Mouse (Mus musculus) MEL (cell line): ENCODE measurements around the gene Ppp4c. TPM values are rescaled to one million over a fixed set of nuclear protein-coding genes. Genes with fewer than 3 reads are reported as not detected.

Source experiments
- DNase-seq: peaks from one replicate; pipeline ENCODE4 v3.0.0; 2011; ENCODE audit warnings: low read depth, low spot score
- H3K27ac ChIP-seq: 2 replicates; pipeline ENCODE4 v1.5.1; 2012; ENCODE audit warnings: low read depth, mild to moderate bottlenecking, control low read depth, low read length, moderate library complexity; ENCODE audit not compliant: control insufficient read depth
- H3K27me3 ChIP-seq, 2 experiments: fragments of 150-350 bp in 1 of 2; sonication (generic) in 1 of 2; 2 replicates each; pipeline ENCODE4 v1.6.1; 2012; ENCODE audit warnings: low read length in 2 of 2, mild to moderate bottlenecking in 2 of 2, improper control_type of control experiment in 1 of 2, moderate library complexity in 1 of 2; ENCODE audit not compliant: insufficient read depth in 2 of 2, control insufficient read depth in 1 of 2
- H3K36me3 ChIP-seq, 2 experiments: 2 replicates each; pipeline ENCODE4 v1.6.1; 2012 to 2014; ENCODE audit warnings: low read length in 2 of 2, improper control_type of control experiment in 1 of 2, inconsistent platforms in 1 of 2, mild to moderate bottlenecking in 1 of 2; ENCODE audit not compliant: insufficient read depth in 2 of 2, control insufficient read depth in 1 of 2
- H3K4me1 ChIP-seq, 2 experiments: fragments of 150-350 bp in 1 of 2; sonication (generic) in 1 of 2; 2 replicates each; pipeline ENCODE4 v1.6.1; 2012; ENCODE audit warnings: low read length in 2 of 2, improper control_type of control experiment in 1 of 2, mild to moderate bottlenecking in 1 of 2; ENCODE audit not compliant: insufficient read depth in 2 of 2, control insufficient read depth in 1 of 2
- H3K4me3 ChIP-seq, 2 experiments: fragments of 150-350 bp in 1 of 2; sonication (generic) in 1 of 2; 2 replicates each; pipeline ENCODE4 v1.5.1; 2012; ENCODE audit warnings: low read depth in 2 of 2, low read length in 2 of 2, mild to moderate bottlenecking in 2 of 2, moderate library complexity in 2 of 2, control low read depth in 1 of 2, improper control_type of control experiment in 1 of 2; ENCODE audit not compliant: control insufficient read depth in 1 of 2, insufficient read depth in 1 of 2
- H3K79me2 ChIP-seq: 2 replicates; pipeline ENCODE4 v1.6.1; 2012; ENCODE audit warnings: mild to moderate bottlenecking, low read length, moderate library complexity; ENCODE audit not compliant: control insufficient read depth, poor library complexity, insufficient read depth
- H3K9ac ChIP-seq: 2 replicates; pipeline ENCODE4 v1.6.1; 2012; ENCODE audit warnings: low read depth, mild to moderate bottlenecking, control low read depth, low read length, moderate library complexity; ENCODE audit not compliant: control insufficient read depth, poor library complexity, severe bottlenecking
- H3K9me3 ChIP-seq: fragments of 150-350 bp; sonication (generic); replicated peaks from 2 replicates; pipeline ENCODE4 v1.6.1; 2012; ENCODE audit warnings: mild to moderate bottlenecking, low read length, improper control_type of control experiment, moderate library complexity; ENCODE audit not compliant: insufficient read depth
- CHD1 ChIP-seq: IDR thresholded peaks from 2 replicates; pipeline ENCODE4 v1.6.1; 2012; ENCODE audit warnings: low read depth, mild to moderate bottlenecking, inconsistent platforms, low read length, improper control_type of control experiment
- E2F4 ChIP-seq: IDR thresholded peaks from 2 replicates; pipeline ENCODE4 v1.6.1; 2011; ENCODE audit warnings: low read depth, low read length, improper control_type of control experiment, borderline replicate concordance
- ELF1 ChIP-seq: IDR thresholded peaks from 2 replicates; pipeline ENCODE4 v1.6.1; 2014; ENCODE audit warnings: low read depth, mild to moderate bottlenecking, inconsistent platforms, low read length, improper control_type of control experiment, moderate library complexity
- ETS1 ChIP-seq: IDR thresholded peaks from 2 replicates; pipeline ENCODE4 v1.6.1; 2012; ENCODE audit warnings: low read depth, mild to moderate bottlenecking, inconsistent platforms, low read length, improper control_type of control experiment, moderate library complexity
- HCFC1 ChIP-seq: IDR thresholded peaks from 2 replicates; pipeline ENCODE4 v1.6.1; 2012; ENCODE audit warnings: low read depth, mild to moderate bottlenecking, inconsistent platforms, low read length, improper control_type of control experiment, moderate library complexity
- JUND ChIP-seq: IDR thresholded peaks from 2 replicates; pipeline ENCODE4 v1.6.1; 2011; ENCODE audit warnings: low read depth, mild to moderate bottlenecking, improper control_type of control experiment, low read length
- KAT2A ChIP-seq: conservative IDR thresholded peaks from 2 replicates; pipeline ENCODE4 v1.6.1; 2012; ENCODE audit warnings: low read depth, low read length, improper control_type of control experiment, inconsistent platforms
- MAX ChIP-seq: IDR thresholded peaks from 2 replicates; pipeline ENCODE4 v1.6.1; 2011; ENCODE audit warnings: low read length, improper control_type of control experiment
- MAZ ChIP-seq: IDR thresholded peaks from 2 replicates; pipeline ENCODE4 v1.6.1; 2012; ENCODE audit warnings: low read depth, mild to moderate bottlenecking, inconsistent platforms, low read length, improper control_type of control experiment
- MEF2A ChIP-seq: IDR thresholded peaks from 2 replicates; pipeline ENCODE4 v1.6.1; 2014; ENCODE audit warnings: low read depth, mild to moderate bottlenecking, inconsistent platforms, low read length, improper control_type of control experiment; ENCODE audit not compliant: poor library complexity, insufficient replicate concordance, severe bottlenecking; ENCODE audit errors: extremely low read depth
- MXI1 ChIP-seq: IDR thresholded peaks from 2 replicates; pipeline ENCODE4 v1.6.1; 2011; ENCODE audit warnings: mild to moderate bottlenecking, low read depth, low read length, improper control_type of control experiment
- MYB ChIP-seq: IDR thresholded peaks from 2 replicates; pipeline ENCODE4 v1.6.1; 2011; ENCODE audit warnings: mild to moderate bottlenecking, low read depth, low read length, improper control_type of control experiment
- MYC ChIP-seq: IDR thresholded peaks from 2 replicates; pipeline ENCODE4 v1.6.1; 2011; ENCODE audit warnings: low read depth, mild to moderate bottlenecking, low read length, improper control_type of control experiment, moderate library complexity
- NELFE ChIP-seq: IDR thresholded peaks from 2 replicates; pipeline ENCODE4 v1.6.1; 2011; ENCODE audit warnings: low read depth, low read length, improper control_type of control experiment
- NRF1 ChIP-seq: IDR thresholded peaks from 2 replicates; pipeline ENCODE4 v1.6.1; 2014; ENCODE audit warnings: low read depth, mild to moderate bottlenecking, inconsistent platforms, low read length, improper control_type of control experiment, moderate library complexity; ENCODE audit not compliant: poor library complexity, insufficient read depth, severe bottlenecking
- POLR2A ChIP-seq, 2 experiments: IDR thresholded peaks; 2 replicates each; pipeline ENCODE4 v1.6.1; 2011 to 2012; ENCODE audit warnings: low read length in 2 of 2, mild to moderate bottlenecking in 2 of 2, control low read depth in 1 of 2, improper control_type of control experiment in 1 of 2, low read depth in 1 of 2, moderate library complexity in 1 of 2; ENCODE audit not compliant: control insufficient read depth in 1 of 2, insufficient read depth in 1 of 2, poor library complexity in 1 of 2
- POLR2AphosphoS2 ChIP-seq: IDR thresholded peaks from 2 replicates; pipeline ENCODE4 v1.6.1; 2011; ENCODE audit warnings: low read length, improper control_type of control experiment
- POLR2AphosphoS5 ChIP-seq: IDR thresholded peaks from 2 replicates; pipeline ENCODE4 v1.6.1; 2012; ENCODE audit warnings: low read depth, borderline replicate concordance, mild to moderate bottlenecking, inconsistent platforms, low read length, moderate library complexity, mixed read lengths
- SIN3A ChIP-seq: IDR thresholded peaks from 2 replicates; pipeline ENCODE4 v1.6.1; 2012; ENCODE audit warnings: low read length, improper control_type of control experiment, inconsistent platforms
- SMC3 ChIP-seq: IDR thresholded peaks from 2 replicates; pipeline ENCODE4 v1.6.1; 2011; ENCODE audit warnings: low read depth, low read length, improper control_type of control experiment
- TAL1 ChIP-seq: IDR thresholded peaks from 2 replicates; pipeline ENCODE4 v1.6.1; 2012; ENCODE audit warnings: mild to moderate bottlenecking, inconsistent platforms, low read length, moderate library complexity, mixed read lengths
- TBP ChIP-seq: IDR thresholded peaks from 2 replicates; pipeline ENCODE4 v1.8.0; 2011; ENCODE audit warnings: low read depth, low read length, improper control_type of control experiment
- TCF12 ChIP-seq: IDR thresholded peaks from 2 replicates; pipeline ENCODE4 v1.6.1; 2014; ENCODE audit warnings: low read depth, mild to moderate bottlenecking, inconsistent platforms, low read length, improper control_type of control experiment, moderate library complexity
- UBTF ChIP-seq: IDR thresholded peaks from 2 replicates; pipeline ENCODE4 v1.6.1; 2012; ENCODE audit warnings: low read depth, mild to moderate bottlenecking, inconsistent platforms, low read length, improper control_type of control experiment, moderate library complexity, borderline replicate concordance; ENCODE audit not compliant: insufficient read depth
- USF1 ChIP-seq: IDR thresholded peaks from 2 replicates; pipeline ENCODE4 v1.6.1; 2014; ENCODE audit warnings: low read depth, mild to moderate bottlenecking, inconsistent platforms, low read length, improper control_type of control experiment, moderate library complexity
- USF2 ChIP-seq, 2 experiments: IDR thresholded peaks; 2 replicates each; pipeline ENCODE4 v1.6.1; 2011 to 2012; ENCODE audit warnings: improper control_type of control experiment in 2 of 2, low read length in 2 of 2, borderline replicate concordance in 1 of 2, inconsistent platforms in 1 of 2, low read depth in 1 of 2, mild to moderate bottlenecking in 1 of 2; ENCODE audit not compliant: insufficient read depth in 1 of 2
- ZC3H11A ChIP-seq: IDR thresholded peaks from 2 replicates; pipeline ENCODE4 v1.6.1; 2012; ENCODE audit warnings: low read depth, mild to moderate bottlenecking, inconsistent platforms, low read length, improper control_type of control experiment
- ZMIZ1 ChIP-seq: IDR thresholded peaks from 2 replicates; pipeline ENCODE4 v1.6.1; 2012; ENCODE audit warnings: low read depth, mild to moderate bottlenecking, inconsistent platforms, low read length, improper control_type of control experiment, moderate library complexity
- ZNF384 ChIP-seq: IDR thresholded peaks from 2 replicates; pipeline ENCODE4 v1.6.1; 2012; ENCODE audit warnings: low read depth, mild to moderate bottlenecking, inconsistent platforms, low read length, improper control_type of control experiment
- polyA plus RNA-seq, 2 experiments: library from polyadenylated mRNA; stranded (reverse) in 1 of 2; unstranded in 1 of 2; fragments of >175 nt in 1 of 2; fragments of >200 nt in 1 of 2; gene quantifications; 2 replicates each; pipeline versions ENCODE4 v1.2.1 to v1.2.4; 2012; ENCODE audit warnings: low replicate concordance in 2 of 2, low read depth in 1 of 2; ENCODE audit not compliant: insufficient read length in 2 of 2, insufficient read depth in 1 of 2, missing spikeins in 1 of 2
- total RNA-seq: library from RNA; depleted of rRNA; stranded (reverse); fragments of 300-350 nt; gene quantifications from 2 replicates; pipeline ENCODE4 v1.2.3, GENCODE M21; 2012

Gene Ppp4c
- total and polyA plus RNA-seq, 3 experiments = 257 to 540 (median 265) TPM

DNA sequence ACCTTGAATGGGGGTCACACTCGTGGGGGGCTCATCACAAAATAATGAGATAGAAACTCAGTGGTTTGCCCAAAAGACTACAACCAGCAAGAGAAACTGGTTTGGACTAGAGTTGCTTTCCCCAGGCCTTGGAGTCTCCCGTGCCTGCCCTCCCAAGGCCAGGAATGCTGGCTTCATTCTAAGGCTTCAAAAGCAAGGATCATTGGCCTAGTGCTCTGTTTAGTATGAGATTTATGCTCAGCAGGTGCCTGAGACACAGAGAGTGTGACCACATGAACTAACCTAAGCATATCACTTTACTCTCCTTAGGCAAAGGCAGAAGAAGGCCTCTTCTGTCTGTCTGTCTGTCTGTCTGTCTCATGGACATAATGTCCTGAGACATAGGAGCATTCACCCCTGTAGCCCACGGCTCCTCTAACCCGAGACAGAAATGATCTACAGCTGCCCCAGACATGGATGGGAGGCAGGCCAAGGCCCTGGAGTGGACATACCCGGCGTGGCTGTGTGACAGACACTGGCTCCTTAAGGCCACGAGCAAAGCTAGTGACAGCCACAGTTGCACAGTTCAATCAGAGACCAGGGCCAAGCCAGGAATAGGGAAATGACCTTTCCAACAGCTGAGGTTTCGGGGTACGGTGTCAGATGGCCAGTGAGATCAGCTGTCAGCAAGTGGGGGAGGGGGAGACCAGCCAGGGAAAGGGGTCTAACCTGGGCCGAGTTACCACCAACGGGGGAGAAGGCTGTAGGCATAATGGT, 10.0 kb upstream of the Ppp4c start:
- TF ChIP-seq POLR2A (IDR thresholded peaks at IDR 0.05; ENCODE audit: control insufficient read depth in 1 of 2, insufficient read depth in 1 of 2, low read depth in 1 of 2, low read length in 2 of 2, poor library complexity in 1 of 2) = no peak
- no peak for TF ChIP-seq SMC3
- TF ChIP-seq TCF12 = 0 out of 2 replicates have a peak, but pooled peaks have one; percentile 1
- TF ChIP-seq ZMIZ1 = no peak
- 0 out of 2 replicates have a peak, but pooled peaks have one; percentile 53 for TF ChIP-seq MAZ
- TF ChIP-seq HCFC1 = no peak
- Histone ChIP-seq H3K9ac (peak overlapping the region; percentile 43), H3K79me2 (peaks cover 22% of the 10 kb centered on the region), H3K4me1 (peaks cover 20 to 37% of the 10 kb centered on the region in 2 experiments), H3K4me3 (peak overlapping the region; percentile 23 to 25; a peak in 3 of 4 replicates), H3K9me3 (no peaks in the 10 kb centered on the region), H3K27me3 (no peaks in the 10 kb centered on the region), H3K36me3 (peaks cover 0 to 35% of the 10 kb centered on the region in 2 experiments; a peak in 3 of 4 replicates), H3K27ac (peak overlapping the region; percentile 92)
- no peak for DNase-seq

DNA sequence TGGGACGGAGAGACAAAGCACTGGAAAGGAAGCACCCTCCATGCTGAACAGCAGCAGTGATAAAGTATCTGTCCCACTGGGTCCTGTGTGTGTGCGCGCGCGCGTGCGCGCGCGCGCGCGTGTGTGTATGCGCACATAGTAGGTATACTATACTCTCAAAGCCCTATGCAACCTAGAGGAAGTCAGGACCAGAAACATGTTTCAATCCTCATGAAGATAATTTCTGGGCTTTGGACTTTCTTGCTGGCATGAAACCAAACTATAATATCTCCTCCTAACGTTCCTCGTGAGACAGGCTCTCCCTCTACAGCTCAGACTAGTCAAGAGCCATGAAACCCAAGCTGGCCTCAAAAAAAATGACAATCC, 8.7 kb upstream of the Ppp4c start:
- Histone ChIP-seq H3K4me1 (peaks cover 20 to 47% of the 10 kb centered on the region in 2 experiments), H3K9ac (peak overlapping the region; percentile 65), H3K79me2 (peaks cover 35% of the 10 kb centered on the region), H3K4me3 (peak overlapping the region; percentile 56 to 78), H3K36me3 (peaks cover 9 to 44% of the 10 kb centered on the region in 2 experiments), H3K9me3 (no peaks in the 10 kb centered on the region), H3K27ac (peak overlapping the region; percentile 92), H3K27me3 (no peaks in the 10 kb centered on the region)
- DNase-seq = peak; percentile 79
- TF ChIP-seq MXI1 (peak; percentile 68), POLR2AphosphoS2 (no peak), MYC (peak; percentile 82), MAX (peak; percentile 68; the same call in 1 of the 2 replicates), TBP (peak; percentile 36; the same call in 1 of the 2 replicates), ETS1 (peak; percentile 64; the same call in 1 of the 2 replicates), MEF2A (no peak), NRF1 (peak; percentile 74), ZNF384 (peak; percentile 40; the same call in 1 of the 2 replicates), HCFC1 (no peak), USF2 (IDR thresholded peaks at IDR 0.05; ENCODE audit: borderline replicate concordance in 1 of 2, insufficient read depth in 1 of 2, low read depth in 1 of 2, low read length in 2 of 2) (no peak), CHD1 (0 out of 2 replicates have a peak, but pooled peaks have one; percentile 91), MYB (no peak), USF1 (no peak), TAL1 (no peak), JUND (no peak), NELFE (peak; percentile 32; the same call in 1 of the 2 replicates), SIN3A (peak; percentile 77), E2F4 (0 out of 2 replicates have a peak, but pooled peaks have one; percentile 37), KAT2A (no peak), POLR2AphosphoS5 (no peak), ELF1 (no peak), MAZ (no peak), ZC3H11A (no peak), SMC3 (no peak), UBTF (no peak), TCF12 (peak; percentile 53; the same call in 1 of the 2 replicates)
